Mouse (Mus musculus): Measurements from ENCODE around the gene Bgn. TPM values are rescaled to one million over a fixed set of nuclear protein-coding genes. Genes with fewer than 3 reads are reported as not detected.

Bgn gene
- polyA plus RNA-seq, 1 experiment from 2014 or later, result 75.2 TPM

- no peaks in the 10 kb centered on the region for H3K36me3 ChIP-seq
- H3K4me3 ChIP-seq (replicated peaks), result no peak overlapping the region
- H3K9me3 ChIP-seq, result no peaks in the 10 kb centered on the region
- peak; percentile 43; the same call in 1 of the 2 replicates for ATAC-seq (ENCODE audit: insufficient read depth, low FRiP score, low read depth)
- H3K27ac ChIP-seq, result peak overlapping the region; percentile 63
- no peak overlapping the region for H3K9ac ChIP-seq
- WGBS, result 38% methylated on average over 12 of the region's 12 CpGs
- no peak overlapping the region for H3K4me2 ChIP-seq
- H3K4me1 ChIP-seq, result no peaks in the 10 kb centered on the region
- H3K27me3 ChIP-seq (replicated peaks), result no peaks in the 10 kb centered on the region
Measured at GRCm38 (mm10) chrX:73474340-73475165, 8.8 kb upstream of the Bgn start.

- Histone ChIP-seq H3K4me1 (no peaks in the 10 kb centered on the region), H3K4me2 (no peak overlapping the region), H3K4me3 (replicated peaks) (no peak overlapping the region), H3K36me3 (no peaks in the 10 kb centered on the region), H3K27me3 (replicated peaks) (no peaks in the 10 kb centered on the region), H3K9me3 (no peaks in the 10 kb centered on the region), H3K9ac (no peak overlapping the region), H3K27ac (peak overlapping the region; percentile 59; the same call in 1 of the 2 replicates)
- ATAC-seq (ENCODE audit: insufficient read depth, low FRiP score, low read depth), result no peak
- WGBS, result 85% methylated on average over 1 of the region's 1 CpGs
Measured at GRCm38 (mm10) chrX:73475658-73476256, 7.6 kb upstream of the Bgn start.

- H3K4me1 ChIP-seq, result no peaks in the 10 kb centered on the region
- ATAC-seq (ENCODE audit: insufficient read depth, low FRiP score, low read depth), result peak; percentile 61; the same call in 1 of the 2 replicates
- no peak overlapping the region for H3K4me2 ChIP-seq
- no peaks in the 10 kb centered on the region for H3K27me3 ChIP-seq (replicated peaks)
- H3K9ac ChIP-seq, result no peak overlapping the region
- H3K27ac ChIP-seq, result peak overlapping the region; percentile 59
- no peak overlapping the region for H3K4me3 ChIP-seq (replicated peaks)
- 59% methylated on average over 2 of the region's 2 CpGs for WGBS
- no peaks in the 10 kb centered on the region for H3K36me3 ChIP-seq
- H3K9me3 ChIP-seq, result no peaks in the 10 kb centered on the region
Measured at GRCm38 (mm10) chrX:73476621-73477020, 6.8 kb upstream of the Bgn start.

GRCm38 (mm10) chrX:73477500-73477899 is 5.9 kb upstream of the Bgn start:
- no peak for ATAC-seq (ENCODE audit: insufficient read depth, low FRiP score, low read depth)
- H3K9ac ChIP-seq, result no peak overlapping the region
- H3K4me3 ChIP-seq (replicated peaks), result no peak overlapping the region
- no peaks in the 10 kb centered on the region for H3K27me3 ChIP-seq (replicated peaks)
- no peaks in the 10 kb centered on the region for H3K4me1 ChIP-seq
- WGBS, result 89% methylated on average over 2 of the region's 2 CpGs
- no peaks in the 10 kb centered on the region for H3K9me3 ChIP-seq
- H3K27ac ChIP-seq, result no peak overlapping the region
- no peaks in the 10 kb centered on the region for H3K36me3 ChIP-seq
- no peak overlapping the region for H3K4me2 ChIP-seq

GRCm38 (mm10) chrX:73479656-73480055 is 3.7 kb upstream of the Bgn start:
- Histone ChIP-seq H3K27ac (peak overlapping the region; percentile 63), H3K4me2 (no peak overlapping the region)

GRCm38 (mm10) chrX:73480334-73480733 is 3.1 kb upstream of the Bgn start:
- no peak overlapping the region for H3K9ac ChIP-seq
- H3K27me3 ChIP-seq (replicated peaks), result no peaks in the 10 kb centered on the region
- H3K36me3 ChIP-seq, result no peaks in the 10 kb centered on the region
- no peak overlapping the region for H3K4me3 ChIP-seq (replicated peaks)
- H3K27ac ChIP-seq, result peak overlapping the region; percentile 63
- no peak overlapping the region for H3K4me2 ChIP-seq
- no peaks in the 10 kb centered on the region for H3K9me3 ChIP-seq
- H3K4me1 ChIP-seq, result no peaks in the 10 kb centered on the region
- 39% methylated on average over 2 of the region's 2 CpGs for WGBS
- ATAC-seq (ENCODE audit: insufficient read depth, low FRiP score, low read depth), result no peak

More at GRCm38 (mm10) chrX:73479656-73480055, 3.7 kb upstream of the Bgn start:
- Histone ChIP-seq H3K36me3 (no peaks in the 10 kb centered on the region), H3K27me3 (replicated peaks) (no peaks in the 10 kb centered on the region), H3K4me1 (no peaks in the 10 kb centered on the region), H3K4me3 (replicated peaks) (no peak overlapping the region), H3K9me3 (no peaks in the 10 kb centered on the region), H3K9ac (no peak overlapping the region)
- ATAC-seq (ENCODE audit: insufficient read depth, low FRiP score, low read depth), result no peak

DNA sequence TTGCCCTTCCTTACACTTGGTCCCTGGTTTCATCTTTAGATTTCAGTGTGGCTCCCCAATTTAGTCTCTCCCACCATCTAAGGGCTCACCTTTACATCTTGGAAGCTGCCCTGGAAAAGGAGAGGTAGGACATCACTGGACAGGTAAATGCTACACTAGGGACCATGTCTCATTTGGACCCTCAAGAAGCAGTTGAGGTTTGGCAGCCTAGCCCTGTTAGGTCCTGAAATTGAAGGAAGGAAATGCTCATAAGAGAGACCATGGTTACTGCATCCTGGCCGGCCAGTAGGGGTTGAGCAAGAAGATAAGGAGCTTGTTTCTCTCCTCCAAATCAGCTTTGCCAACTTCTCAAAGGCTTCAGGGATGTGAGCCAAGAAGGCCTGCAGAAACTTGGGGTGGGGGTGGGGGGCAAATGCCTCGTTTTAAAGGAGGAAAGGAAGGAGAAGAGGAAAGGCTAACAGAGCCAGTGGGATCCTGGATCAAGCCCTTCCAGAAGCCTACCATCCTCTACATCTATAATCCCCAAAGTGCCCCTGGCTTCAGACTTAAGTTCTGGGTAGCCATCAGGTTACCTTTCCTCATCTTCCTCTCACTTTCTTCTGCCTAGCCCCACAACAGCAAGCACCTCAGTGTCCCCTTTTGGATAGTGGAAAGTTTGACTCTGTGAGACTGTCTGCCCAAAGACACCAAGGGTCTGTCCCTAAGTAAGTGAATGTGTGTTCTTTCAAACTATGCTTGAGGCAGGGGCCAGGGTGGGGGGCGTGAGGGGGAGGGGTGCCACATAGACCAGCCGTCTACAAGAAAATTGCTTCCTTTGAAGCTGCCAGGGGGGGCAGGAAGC is 539 bp upstream of the Bgn start:
- H3K4me2 ChIP-seq, result peak overlapping the region; percentile 50
- no peak overlapping the region for H3K9ac ChIP-seq
- H3K9me3 ChIP-seq, result no peaks in the 10 kb centered on the region
- H3K36me3 ChIP-seq, result no peaks in the 10 kb centered on the region
- H3K4me1 ChIP-seq, result no peaks in the 10 kb centered on the region
- no peak overlapping the region for H3K4me3 ChIP-seq (replicated peaks)
- peak overlapping the region; percentile 26; the same call in 1 of the 2 replicates for H3K27ac ChIP-seq
- whole genome bisulfite sequencing, result 32% methylated on average over 4 of the region's 4 CpGs
- no peaks in the 10 kb centered on the region for H3K27me3 ChIP-seq (replicated peaks)
- no peak for ATAC-seq (ENCODE audit: insufficient read depth, low FRiP score, low read depth)

GRCm38 (mm10) chrX:73484076-73484475 is 674 bp downstream of the Bgn start:
- ATAC-seq (ENCODE audit: insufficient read depth, low FRiP score, low read depth), result no peak
- Histone ChIP-seq H3K27ac (peak overlapping the region; percentile 11; the same call in 1 of the 2 replicates), H3K9ac (no peak overlapping the region), H3K4me1 (no peaks in the 10 kb centered on the region), H3K4me2 (peak overlapping the region; percentile 50), H3K4me3 (replicated peaks) (peak overlapping the region; percentile 38), H3K36me3 (no peaks in the 10 kb centered on the region), H3K9me3 (no peaks in the 10 kb centered on the region), H3K27me3 (replicated peaks) (no peaks in the 10 kb centered on the region)
- 59% methylated on average over 1 of the region's 1 CpGs for WGBS

DNA sequence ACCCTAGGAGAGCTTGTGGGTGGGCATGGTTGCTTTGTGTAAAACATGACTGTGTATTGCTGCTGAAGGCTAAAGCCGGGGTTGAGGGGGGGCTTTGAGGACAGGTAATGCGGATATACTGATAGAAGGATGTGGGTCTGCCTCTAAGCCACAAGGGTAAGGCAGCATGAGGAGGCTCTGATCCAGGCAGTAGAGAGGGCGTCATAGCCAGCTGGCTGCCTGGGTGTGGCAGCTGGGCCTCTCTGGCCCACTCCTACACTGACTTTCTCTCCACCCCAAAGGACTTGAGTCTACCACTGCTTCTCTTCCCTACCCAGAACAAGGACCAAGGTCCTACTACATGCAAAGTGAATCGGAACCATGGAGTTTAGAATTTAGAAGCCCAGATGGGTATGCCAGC is 1.5 kb downstream of the Bgn start:
- Histone ChIP-seq H3K27me3 (replicated peaks) (no peaks in the 10 kb centered on the region), H3K4me3 (replicated peaks) (peak overlapping the region; percentile 38; the same call in 1 of the 2 replicates), H3K9me3 (no peaks in the 10 kb centered on the region), H3K36me3 (no peaks in the 10 kb centered on the region), H3K9ac (no peak overlapping the region), H3K27ac (no peak overlapping the region), H3K4me1 (no peaks in the 10 kb centered on the region), H3K4me2 (peak overlapping the region; percentile 50; the same call in 1 of the 2 replicates)
- no peak for ATAC-seq (ENCODE audit: insufficient read depth, low FRiP score, low read depth)
- WGBS, result 86% methylated on average over 4 of the region's 4 CpGs

- no peaks in the 10 kb centered on the region for H3K36me3 ChIP-seq
- no peak overlapping the region for H3K9ac ChIP-seq
- H3K27ac ChIP-seq, result no peak overlapping the region
- no peaks in the 10 kb centered on the region for H3K9me3 ChIP-seq
- H3K4me3 ChIP-seq (replicated peaks), result no peak overlapping the region
- WGBS, result 73% methylated on average over 5 of the region's 5 CpGs
- no peaks in the 10 kb centered on the region for H3K4me1 ChIP-seq
- H3K4me2 ChIP-seq, result no peak overlapping the region
- no peaks in the 10 kb centered on the region for H3K27me3 ChIP-seq (replicated peaks)
- ATAC-seq (ENCODE audit: insufficient read depth, low FRiP score, low read depth), result no peak
Measured at GRCm38 (mm10) chrX:73486920-73487319, 3.5 kb downstream of the Bgn start.

DNA sequence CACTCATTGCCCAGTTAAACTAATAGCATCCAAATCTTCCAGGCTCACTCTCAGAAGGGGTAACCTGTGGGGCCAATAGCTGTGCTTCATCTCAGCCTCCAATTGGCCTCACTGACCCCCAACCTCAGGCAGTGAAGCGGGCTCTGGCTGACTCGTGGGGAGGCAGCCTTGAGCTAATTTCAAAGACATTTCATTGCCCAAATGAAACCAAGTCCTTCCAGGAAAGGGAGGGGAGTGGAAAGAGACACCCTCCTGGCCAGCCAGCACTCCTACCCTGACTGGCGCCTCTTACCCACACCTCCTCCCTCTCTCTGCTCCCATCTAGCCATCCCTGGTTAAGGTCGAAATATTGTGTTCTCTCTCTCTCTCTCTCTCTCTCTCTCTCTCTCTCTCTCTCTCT is 6.8 kb downstream of the Bgn start:
- H3K4me1 ChIP-seq, result no peaks in the 10 kb centered on the region
- H3K36me3 ChIP-seq, result no peaks in the 10 kb centered on the region
- no peaks in the 10 kb centered on the region for H3K27me3 ChIP-seq (replicated peaks)
- no peak overlapping the region for H3K27ac ChIP-seq
- no peaks in the 10 kb centered on the region for H3K9me3 ChIP-seq
- no peak overlapping the region for H3K4me3 ChIP-seq (replicated peaks)
- ATAC-seq (ENCODE audit: insufficient read depth, low FRiP score, low read depth), result no peak
- H3K9ac ChIP-seq, result no peak overlapping the region
- no peak overlapping the region for H3K4me2 ChIP-seq
- 63% methylated on average over 3 of the region's 4 CpGs for WGBS

DNA sequence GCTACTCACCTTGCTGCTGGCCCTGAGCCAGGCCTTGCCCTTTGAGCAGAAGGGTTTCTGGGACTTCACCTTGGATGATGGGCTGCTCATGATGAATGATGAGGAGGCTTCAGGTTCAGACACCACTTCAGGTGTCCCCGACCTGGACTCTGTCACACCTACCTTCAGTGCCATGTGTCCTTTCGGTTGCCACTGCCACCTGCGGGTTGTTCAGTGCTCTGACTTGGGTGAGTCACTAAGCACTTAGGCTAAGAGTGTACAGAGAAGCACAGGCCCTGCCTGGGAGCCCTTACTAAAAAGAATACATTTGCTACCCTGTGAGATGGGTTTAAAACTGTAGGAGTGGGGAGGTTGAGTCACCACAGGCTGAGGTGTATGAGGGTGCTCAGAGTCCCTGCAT is 7.4 kb downstream of the Bgn start:
- no peaks in the 10 kb centered on the region for H3K4me1 ChIP-seq
- 76% methylated on average over 3 of the region's 3 CpGs for WGBS

More for the DNA sequence above, 7.4 kb downstream of the Bgn start:
- H3K9me3 ChIP-seq, result no peaks in the 10 kb centered on the region
- H3K4me3 ChIP-seq (replicated peaks), result no peak overlapping the region
- ATAC-seq (ENCODE audit: insufficient read depth, low FRiP score, low read depth), result no peak
- H3K9ac ChIP-seq, result no peak overlapping the region
- H3K27ac ChIP-seq, result no peak overlapping the region
- H3K4me2 ChIP-seq, result no peak overlapping the region
- H3K27me3 ChIP-seq (replicated peaks), result no peaks in the 10 kb centered on the region
- no peaks in the 10 kb centered on the region for H3K36me3 ChIP-seq
